12 mouse cellular contexts compared by ENCODE assay signal in genomic region chr15:95273236-95273635, GRCm38 (mm10).
"Had no signal": no experiment of that assay in that cellular context is flagged by ENCODE, and none has a peak within 500 bp of the region (broad histone marks: within the 10 kb centered on the region; RNA-seq: fewer than 3 reads in every experiment).

No protein-coding gene starts in this region.

- H3K27me3 ChIP-seq: kidney, embryonic 15.5 days; limb, embryonic 12.5 days; liver, embryonic 13.5 days; midbrain, embryonic 13.5 days had no signal

- DNase-seq: kidney, adult 11 months; liver; liver, embryonic 13.5 days; liver, postnatal 0 days; right cerebral cortex, adult 18-20 months; right cerebral cortex, postnatal 25 days; thymus, postnatal 14 days had no signal

- H3K27ac ChIP-seq: kidney, embryonic 15.5 days; left cerebral cortex, adult 2 months; limb, embryonic 12.5 days; liver, embryonic 13.5 days; midbrain, embryonic 13.5 days; stomach, postnatal 0 days had no signal

- H3K4me3 ChIP-seq: kidney, embryonic 15.5 days; left cerebral cortex, adult 2 months; limb, embryonic 12.5 days; liver, embryonic 13.5 days; midbrain, embryonic 13.5 days had no signal

- H3K4me1 ChIP-seq: limb, embryonic 12.5 days; liver, embryonic 13.5 days; midbrain, embryonic 13.5 days had no signal
